Mouse (Mus musculus) MEL (cell line): ENCODE results near the gene Akap5.

Source experiments
- BHLHE40 ChIP-seq: IDR thresholded peaks from 2 replicates; pipeline ENCODE4 v1.6.1; 2012; ENCODE audit warnings: low read depth, mild to moderate bottlenecking, inconsistent platforms, low read length, improper control_type of control experiment, borderline replicate concordance
- CTCF ChIP-seq, 3 experiments: IDR thresholded peaks in 2 of 3; conservative IDR thresholded peaks in 1 of 3; 2 replicates each; pipeline ENCODE4 v1.5.1; 2011 to 2012; ENCODE audit warnings: low read length in 3 of 3, low read depth in 2 of 3, mild to moderate bottlenecking in 2 of 3, improper control_type of control experiment in 1 of 3, inconsistent platforms in 1 of 3, mixed read lengths in 1 of 3, moderate library complexity in 1 of 3; ENCODE audit not compliant: control insufficient read depth in 1 of 3, insufficient read depth in 1 of 3, poor library complexity in 1 of 3, severe bottlenecking in 1 of 3
- E2F4 ChIP-seq: IDR thresholded peaks from 2 replicates; pipeline ENCODE4 v1.6.1; 2011; ENCODE audit warnings: low read depth, low read length, improper control_type of control experiment, borderline replicate concordance
- EP300 ChIP-seq, 2 experiments: IDR thresholded peaks; 2 replicates each; pipeline ENCODE4 v1.6.1; 2011; ENCODE audit warnings: improper control_type of control experiment in 2 of 2, low read length in 2 of 2, low read depth in 1 of 2, mild to moderate bottlenecking in 1 of 2
- ETS1 ChIP-seq: IDR thresholded peaks from 2 replicates; pipeline ENCODE4 v1.6.1; 2012; ENCODE audit warnings: low read depth, mild to moderate bottlenecking, inconsistent platforms, low read length, improper control_type of control experiment, moderate library complexity
- GABPA ChIP-seq: IDR thresholded peaks from 2 replicates; pipeline ENCODE4 v1.6.1; 2012; ENCODE audit warnings: low read depth, mild to moderate bottlenecking, inconsistent platforms, low read length, improper control_type of control experiment, moderate library complexity
- HCFC1 ChIP-seq: IDR thresholded peaks from 2 replicates; pipeline ENCODE4 v1.6.1; 2012; ENCODE audit warnings: low read depth, mild to moderate bottlenecking, inconsistent platforms, low read length, improper control_type of control experiment, moderate library complexity
- MAFK ChIP-seq: IDR thresholded peaks from 2 replicates; pipeline ENCODE4 v1.6.1; 2011; ENCODE audit warnings: low read depth, mild to moderate bottlenecking, low read length, improper control_type of control experiment, borderline replicate concordance
- POLR2A ChIP-seq, 2 experiments: IDR thresholded peaks; 2 replicates each; pipeline ENCODE4 v1.6.1; 2011 to 2012; ENCODE audit warnings: low read length in 2 of 2, mild to moderate bottlenecking in 2 of 2, control low read depth in 1 of 2, improper control_type of control experiment in 1 of 2, low read depth in 1 of 2, moderate library complexity in 1 of 2; ENCODE audit not compliant: control insufficient read depth in 1 of 2, insufficient read depth in 1 of 2, poor library complexity in 1 of 2
- ZKSCAN1 ChIP-seq: IDR thresholded peaks from 2 replicates; pipeline ENCODE4 v1.6.1; 2012; ENCODE audit warnings: low read depth, mild to moderate bottlenecking, inconsistent platforms, low read length, improper control_type of control experiment, moderate library complexity

- TF ChIP-seq POLR2A (IDR thresholded peaks at IDR 0.05; ENCODE audit: control insufficient read depth in 1 of 2, insufficient read depth in 1 of 2, low read depth in 1 of 2, low read length in 2 of 2, poor library complexity in 1 of 2), result no peak
- no peak for TF ChIP-seq E2F4
- TF ChIP-seq ZKSCAN1, result no peak
- TF ChIP-seq HCFC1, result no peak
- TF ChIP-seq EP300 (IDR thresholded peaks at IDR 0.05; ENCODE audit: low read depth in 1 of 2, low read length in 2 of 2), result no peak
- no peak for TF ChIP-seq CTCF (IDR thresholded peaks at IDR 0.05 in 2 of 3, conservative IDR thresholded peaks at IDR 0.05 in 1 of 3; ENCODE audit: control insufficient read depth in 1 of 3, insufficient read depth in 1 of 3, low read depth in 2 of 3, low read length in 3 of 3, poor library complexity in 1 of 3, severe bottlenecking in 1 of 3)
- TF ChIP-seq MAFK, result no peak
- TF ChIP-seq BHLHE40, result no peak
- TF ChIP-seq ETS1, result no peak
- TF ChIP-seq GABPA, result no peak
Observed at GRCm38 (mm10) chr12:76380151-76380550, 55.5 kb downstream of the Akap5 start.
